Mouse (Mus musculus) cerebellum, adult 8-10 months (tissue): Measurements from ENCODE around the gene Olfr62.

Experiments
- DNase-seq: peaks from one replicate; pipeline ENCODE4 v3.0.0; 2022

Gene Olfr62

DNA sequence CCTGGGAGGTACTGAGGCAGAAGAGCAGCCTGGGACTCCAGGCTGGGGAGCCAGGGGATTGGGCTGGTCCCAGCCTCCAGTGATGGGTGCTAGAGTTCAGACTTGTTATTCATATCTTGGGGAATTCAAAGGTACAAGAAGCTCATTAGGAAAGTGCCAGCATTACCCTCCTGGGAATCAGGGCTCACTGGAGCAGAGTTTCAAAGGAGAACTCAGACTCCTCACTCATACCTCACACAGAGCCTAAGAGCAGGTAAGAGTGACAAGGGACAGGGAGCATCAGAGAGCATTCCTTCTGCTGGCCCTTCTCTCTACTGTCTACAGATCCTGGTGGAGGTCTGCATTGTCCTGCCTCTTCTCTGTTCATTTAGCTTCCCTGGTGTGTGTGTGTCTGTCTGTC, at the start of gene Olfr62:
Gene Olfr62, plus strand, starts transcription at position 301 of the 400 bp plus-strand sequence.
- DNase-seq = no peak

DNA sequence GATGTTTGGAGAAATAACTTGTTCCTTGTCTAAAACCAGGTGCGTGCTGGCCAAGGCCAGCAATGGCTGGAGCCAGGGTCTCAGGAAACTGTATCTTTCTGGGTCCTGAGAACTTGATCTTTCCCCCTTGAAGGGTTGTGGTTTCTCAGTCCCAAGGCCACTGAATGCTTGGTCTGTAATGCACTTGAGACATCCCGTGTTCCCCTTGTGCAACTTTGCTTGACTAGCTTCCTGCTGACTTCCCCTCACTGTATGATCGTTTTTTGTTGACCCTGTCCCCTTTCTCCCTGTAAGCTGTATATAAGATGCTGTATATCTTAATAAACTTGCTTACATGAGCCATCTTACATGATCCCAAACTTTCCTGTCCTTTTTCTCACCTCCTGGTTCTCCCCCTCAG, 48.9 kb upstream of the Olfr62 start:
- no peak for DNase-seq

DNA sequence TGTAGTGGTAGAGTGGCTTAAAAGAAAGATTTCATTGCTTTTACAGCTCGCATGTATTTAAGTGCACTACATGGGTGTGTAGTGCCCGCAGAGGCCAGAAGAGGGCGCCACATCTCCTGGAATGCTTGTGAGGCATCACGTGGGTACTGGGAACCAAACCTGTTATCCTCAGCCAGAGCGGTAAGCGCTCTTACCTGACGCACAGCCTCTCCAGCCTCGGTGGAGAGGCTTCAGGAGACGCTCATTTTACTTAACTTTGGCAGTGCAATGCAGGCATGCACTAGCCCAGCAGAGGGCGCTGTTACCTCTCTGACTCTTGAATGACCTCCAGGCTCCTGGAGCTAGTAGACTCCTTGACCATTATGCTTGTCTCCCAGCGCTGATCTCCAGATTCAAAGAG, 46.1 kb upstream of the Olfr62 start:
- DNase-seq = no peak

- DNase-seq = no peak
These were observed 43.3 kb upstream of the Olfr62 start for GRCm38 (mm10) chr4:118615412-118615811.

GRCm38 (mm10) chr4:118620279-118620966, 38.3 kb upstream of the Olfr62 start, which contains the start of the genes Cfap57 and Ebna1bp2:
TSS of gene Cfap57 (minus strand) at chr4:118620777.
TSS of gene Ebna1bp2 (plus strand) at chr4:118620799.
- DNase-seq = peak; percentile 89

DNA sequence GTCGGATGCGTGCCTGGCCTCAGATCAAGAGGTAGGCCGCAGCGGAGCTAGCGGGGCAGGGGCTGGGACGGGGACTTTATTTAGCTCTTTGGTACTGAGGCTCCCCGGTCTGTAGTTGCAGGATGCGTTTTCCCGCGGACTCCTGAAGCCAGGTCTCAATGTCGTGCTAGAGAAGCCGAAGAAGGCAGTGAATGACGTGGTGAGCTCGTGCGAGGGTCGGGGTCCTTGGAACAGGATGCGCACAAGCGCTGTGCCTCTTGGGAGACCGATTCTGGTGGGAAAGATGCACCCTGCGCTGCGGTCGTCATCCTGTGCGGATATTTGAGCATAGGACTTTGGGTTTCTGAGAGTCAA, 37.8 kb upstream of the Olfr62 start:
- no peak for DNase-seq

DNA sequence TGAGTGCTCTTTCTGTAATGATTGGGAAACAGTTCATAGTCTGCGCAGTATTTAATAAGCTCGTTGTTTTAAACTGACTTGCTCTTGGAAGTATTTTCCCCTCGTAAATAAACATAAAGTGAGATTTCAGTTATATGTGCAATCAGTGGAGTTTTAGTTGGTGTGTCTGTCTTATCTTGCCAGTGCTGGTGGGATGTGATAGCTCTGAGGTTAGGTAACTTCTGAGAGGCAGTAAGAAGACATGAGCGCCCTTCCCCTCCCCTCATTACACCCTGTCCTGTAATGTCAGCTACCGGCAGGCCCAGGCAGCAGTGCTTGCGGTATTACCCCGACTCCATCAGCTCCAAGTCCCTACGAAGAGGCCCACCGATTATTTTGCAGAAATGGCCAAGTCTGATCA, 37.0 kb upstream of the Olfr62 start:
- DNase-seq = no peak

DNA sequence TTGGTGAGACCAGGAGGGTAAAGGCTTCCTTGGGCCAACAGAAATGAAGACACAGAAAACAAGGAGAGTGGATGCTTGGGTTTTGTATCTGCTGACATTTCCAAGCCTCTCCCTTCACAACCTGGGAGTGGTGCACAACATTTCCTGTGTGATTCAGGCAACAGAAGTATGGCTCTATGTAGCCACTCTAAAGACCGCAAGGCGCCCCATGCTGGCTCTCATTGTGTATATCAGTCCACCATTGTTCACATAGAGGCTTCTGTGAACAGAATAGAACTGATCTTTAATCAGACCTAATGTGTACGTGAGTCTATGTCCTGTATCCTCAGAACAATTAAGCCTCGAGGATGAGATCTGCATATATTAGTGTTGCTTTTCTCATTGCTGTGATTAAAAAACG, 28.5 kb upstream of the Olfr62 start:
- DNase-seq = no peak

- DNase-seq = no peak
These were observed 16.2 kb upstream of the Olfr62 start for GRCm38 (mm10) chr4:118642346-118643190.

- DNase-seq = peak; percentile 27
These were observed 13.5 kb upstream of the Olfr62 start for GRCm38 (mm10) chr4:118645234-118645633.

DNA sequence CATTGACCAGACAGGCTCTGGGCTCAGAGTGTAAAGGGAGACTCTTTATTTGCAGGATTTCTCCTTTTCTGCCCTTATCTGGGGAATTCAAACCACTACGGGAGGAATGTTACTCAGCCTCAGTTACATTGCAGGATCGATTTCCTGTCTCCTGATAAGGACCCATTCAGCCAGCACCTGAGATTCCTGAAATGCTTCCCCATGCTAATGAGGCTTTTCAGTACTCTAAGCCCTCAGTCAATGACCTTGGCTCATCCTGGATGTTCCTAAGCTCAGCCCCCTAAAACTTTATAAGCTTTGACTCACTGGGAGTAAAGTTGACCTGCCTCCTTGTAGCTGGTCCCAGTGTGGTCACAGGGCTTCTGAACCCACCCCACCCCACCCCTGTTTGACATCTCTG, 28.3 kb downstream of the Olfr62 start:
- no peak for DNase-seq

- no peak for DNase-seq
These were observed 33.7 kb downstream of the Olfr62 start, which contains the start of gene Olfr1342 for GRCm38 (mm10) chr4:118692412-118692973. TSS of gene Olfr1342 (minus strand) at chr4:118692756.

GRCm38 (mm10) chr4:118693812-118694211, 35.1 kb downstream of the Olfr62 start:
- DNase-seq = no peak

DNA sequence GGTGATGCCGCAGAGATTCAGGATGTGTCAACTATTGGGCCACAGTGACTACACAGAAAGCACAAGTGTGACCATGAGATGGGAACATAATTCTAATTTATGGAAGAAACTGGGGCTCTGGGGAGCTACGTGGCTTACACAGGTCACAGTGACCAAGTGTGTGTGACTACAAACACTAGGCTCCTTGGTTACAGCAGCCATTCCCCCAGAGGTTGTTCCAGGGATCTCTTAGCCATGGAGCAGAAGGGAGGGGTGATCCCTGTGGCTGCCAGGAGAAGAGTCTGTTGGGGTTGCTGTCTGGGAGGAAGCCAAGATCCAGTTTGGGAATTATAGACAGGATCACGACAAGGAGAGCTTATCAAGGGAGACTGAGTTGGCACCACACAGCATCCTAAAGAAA, 44.5 kb downstream of the Olfr62 start, which contains the start of gene Olfr1341:
Gene Olfr1341, plus strand, starts transcription at position 301 of the 400 bp plus-strand sequence.
- DNase-seq = no peak

- DNase-seq = no peak
These were observed 49.3 kb downstream of the Olfr62 start for GRCm38 (mm10) chr4:118708086-118708485.

DNA sequence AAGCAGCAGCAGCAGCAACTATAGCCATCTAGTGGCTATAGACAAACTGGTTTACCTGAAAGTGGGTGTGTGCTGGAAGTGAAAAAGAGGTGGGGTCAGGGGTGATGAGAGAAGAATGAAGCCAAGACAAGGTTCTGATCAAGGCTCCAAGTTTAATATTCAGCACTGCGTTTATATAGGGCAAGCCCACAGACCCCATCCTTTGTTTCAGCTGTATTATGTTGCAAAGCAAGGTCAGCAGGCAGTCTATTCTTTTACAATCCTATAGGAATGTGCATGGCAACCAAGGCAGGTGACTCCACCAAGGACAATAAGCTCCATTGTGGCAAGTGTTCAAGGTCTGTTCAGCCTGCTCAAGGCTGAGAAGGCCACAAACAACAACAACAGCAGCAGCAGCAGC, 52.9 kb downstream of the Olfr62 start:
- no peak for DNase-seq
